Mouse (Mus musculus) left cerebral cortex, adult 8-10 months (tissue): ENCODE measurements at regions not wholly inside any gene's neighbourhood (a gene's known extent, or its start where the extent isn't known, plus 50 kb on each side); places are given as distances from the start of the nearest gene placed in this dataset.

ENCODE experiments used
- DNase-seq, 2 experiments: peaks; one replicate each; pipeline ENCODE4 v3.0.0; 2022; ENCODE audit warnings: low spot score in 2 of 2

DNA sequence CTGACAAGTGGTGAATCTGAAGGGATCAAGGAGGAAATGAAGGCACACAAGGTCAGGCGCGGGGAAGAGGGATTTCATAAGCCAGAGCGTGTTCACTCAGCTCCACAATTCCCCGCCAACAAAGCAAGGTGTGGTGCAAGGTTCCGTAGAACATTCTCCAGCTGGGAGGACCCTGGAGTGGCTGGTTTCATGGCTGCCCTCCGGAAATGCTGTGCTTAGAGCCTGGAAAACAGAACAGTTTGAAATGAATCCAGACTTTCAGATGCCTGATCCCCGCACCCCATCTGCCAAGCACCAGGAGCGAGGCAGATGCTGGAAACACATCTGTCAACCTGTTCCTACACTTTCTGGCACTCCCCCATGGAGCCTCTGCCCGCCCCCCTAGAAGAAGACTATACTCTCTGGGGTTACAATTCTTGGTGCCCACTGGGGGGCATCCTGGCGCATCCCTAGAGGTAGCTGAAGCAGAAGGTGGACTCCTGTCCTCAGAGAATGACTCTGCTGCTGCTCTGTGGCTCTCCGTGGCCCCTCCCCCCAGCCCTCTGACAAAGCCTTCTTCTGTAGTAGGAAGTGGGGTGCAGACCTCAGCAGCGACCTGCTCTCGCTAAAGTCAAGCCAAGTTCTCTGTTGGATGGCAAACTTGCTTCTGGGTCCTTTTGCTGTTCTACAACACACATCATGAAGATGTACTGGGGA is 54.5 kb upstream of the Mafb start:
- DNase-seq, result no peak

DNA sequence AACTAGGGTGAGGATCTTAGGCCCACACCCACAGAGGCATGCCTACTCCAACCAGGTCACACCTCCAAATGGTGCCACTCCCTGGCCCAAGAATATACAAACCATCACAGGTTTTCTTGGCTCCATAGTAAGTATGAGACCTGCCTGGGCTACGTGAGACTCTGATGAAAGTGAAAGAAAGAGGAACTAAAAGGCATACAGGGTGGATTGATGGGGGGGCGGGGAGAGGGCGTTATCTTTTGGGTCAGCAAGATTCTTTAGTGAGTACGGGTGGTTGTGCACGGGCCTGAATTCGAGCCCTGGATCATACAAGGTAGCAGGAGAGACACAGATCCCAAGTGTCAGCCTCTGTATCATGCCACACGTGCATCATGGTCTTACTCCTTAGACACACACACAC is 57.6 kb upstream of the Mafb start:
- no peak for DNase-seq

DNA sequence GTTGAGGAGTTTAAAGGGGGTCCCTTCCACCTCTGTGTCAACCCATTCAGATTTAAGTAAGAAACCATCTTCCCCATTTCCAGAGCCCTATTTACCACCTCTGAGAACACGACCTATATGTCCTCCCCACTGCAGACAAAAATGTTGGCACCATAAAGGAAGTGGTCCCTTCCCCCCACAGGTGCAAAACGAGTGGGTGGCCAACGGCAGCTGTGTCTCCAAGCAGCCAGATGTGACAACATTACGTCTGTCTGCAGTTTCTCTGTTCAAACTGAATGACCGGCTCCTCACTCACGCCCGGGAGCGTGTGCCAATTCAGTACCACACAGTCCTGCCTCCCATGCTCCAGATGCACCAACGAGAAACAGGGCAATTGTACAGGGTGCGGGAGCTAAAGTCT is 60.6 kb upstream of the Mafb start:
- DNase-seq, result no peak

DNA sequence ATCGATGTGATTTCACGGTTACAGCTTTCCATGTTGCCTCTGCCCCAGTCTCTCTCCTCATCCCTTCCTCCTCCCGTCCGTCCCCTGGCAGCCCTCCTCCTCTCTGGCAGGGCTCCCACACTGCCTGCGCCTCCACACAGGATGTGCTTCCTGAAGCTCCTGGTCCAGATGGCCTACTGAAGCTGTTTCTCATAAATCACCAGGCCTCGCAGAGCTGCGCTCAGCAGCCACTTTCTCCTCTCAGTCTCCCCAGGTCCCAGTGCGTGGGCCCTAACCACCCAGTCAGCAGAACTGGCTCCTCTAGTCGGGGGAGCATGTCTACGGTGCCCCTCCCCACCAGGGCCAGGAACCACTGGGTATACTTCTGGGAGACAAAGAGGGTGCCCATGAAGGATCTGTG is 66.4 kb upstream of the Mafb start:
- DNase-seq, result peak; percentile 43 to 89

DNA sequence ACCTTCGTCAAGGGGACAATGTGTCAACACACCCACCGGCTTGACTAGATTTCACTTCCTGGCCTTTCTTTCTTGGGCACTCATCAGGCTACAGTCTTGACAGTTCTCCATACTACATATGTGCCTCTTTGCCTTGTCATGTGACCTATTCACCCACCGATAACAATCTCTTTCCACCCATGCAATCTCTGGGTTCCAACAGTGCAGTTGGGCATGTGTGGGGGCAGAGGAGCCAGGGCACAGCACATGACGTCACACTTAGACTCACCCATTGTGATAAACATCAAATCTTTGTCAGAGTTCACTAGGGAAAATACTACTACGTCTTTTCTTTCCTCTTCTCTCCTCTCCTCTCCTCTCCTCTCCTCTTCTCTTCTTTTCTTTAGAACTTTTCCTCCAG is 67.8 kb upstream of the Mafb start:
- no peak for DNase-seq

DNA sequence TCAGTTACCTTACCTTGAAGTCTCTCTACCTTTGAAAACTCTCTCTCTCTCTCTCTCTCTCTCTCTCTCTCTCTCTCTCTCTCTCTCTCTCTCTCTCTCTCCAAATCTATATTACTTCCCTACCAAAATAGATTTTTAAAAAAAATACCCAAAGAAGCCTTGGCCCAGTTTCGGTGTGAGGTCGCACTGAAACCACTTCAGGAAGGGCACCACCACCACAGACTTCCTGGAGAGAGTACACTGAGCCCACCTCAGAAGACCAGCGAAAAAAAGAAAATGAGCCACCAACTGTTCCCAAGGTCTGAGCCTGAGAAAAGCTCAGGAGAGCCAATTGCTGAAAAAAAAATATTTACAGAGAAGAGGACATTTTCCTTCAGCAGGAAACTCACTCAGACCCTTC is 68.8 kb upstream of the Mafb start:
- DNase-seq, result no peak

DNA sequence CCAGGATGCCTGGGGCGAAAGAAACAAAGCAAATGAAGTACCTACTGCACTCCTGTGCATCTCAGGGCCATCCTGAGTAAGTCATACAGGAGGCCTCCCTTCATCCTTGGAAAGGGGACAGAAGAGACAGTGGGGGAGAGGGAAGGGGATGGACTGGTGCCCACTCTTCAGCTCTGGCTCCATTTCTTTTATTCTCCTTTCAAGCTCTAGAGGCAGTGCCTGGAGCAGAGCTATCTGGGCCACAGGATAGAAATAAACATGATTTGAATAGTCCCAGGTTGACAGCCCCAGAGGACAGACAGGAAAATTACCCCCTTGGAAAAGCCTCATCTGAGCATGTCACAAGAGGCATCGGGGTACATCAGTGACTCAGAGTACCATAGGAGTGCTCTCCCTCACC is 72.2 kb upstream of the Mafb start:
- DNase-seq, result no peak

DNA sequence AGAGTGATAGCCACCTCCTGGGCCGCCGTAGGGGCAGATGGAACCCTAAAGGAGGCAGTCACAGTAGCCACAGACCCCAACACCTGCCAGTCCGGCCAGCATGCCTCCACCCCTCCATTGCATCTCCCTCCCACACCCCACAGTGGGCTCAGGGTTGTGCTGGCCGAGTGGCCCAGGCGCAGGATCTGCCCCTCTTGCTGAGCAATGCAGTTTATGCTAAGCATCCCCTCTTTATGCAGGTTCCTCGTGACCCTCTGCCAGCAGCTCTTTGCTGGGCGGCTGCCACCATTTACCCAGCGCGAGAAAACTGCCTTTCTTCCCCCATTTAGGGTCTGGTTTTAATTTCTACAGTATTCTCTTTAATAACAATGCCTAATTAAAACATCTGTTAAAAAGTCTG is 73.4 kb upstream of the Mafb start:
- DNase-seq, result no peak

DNA sequence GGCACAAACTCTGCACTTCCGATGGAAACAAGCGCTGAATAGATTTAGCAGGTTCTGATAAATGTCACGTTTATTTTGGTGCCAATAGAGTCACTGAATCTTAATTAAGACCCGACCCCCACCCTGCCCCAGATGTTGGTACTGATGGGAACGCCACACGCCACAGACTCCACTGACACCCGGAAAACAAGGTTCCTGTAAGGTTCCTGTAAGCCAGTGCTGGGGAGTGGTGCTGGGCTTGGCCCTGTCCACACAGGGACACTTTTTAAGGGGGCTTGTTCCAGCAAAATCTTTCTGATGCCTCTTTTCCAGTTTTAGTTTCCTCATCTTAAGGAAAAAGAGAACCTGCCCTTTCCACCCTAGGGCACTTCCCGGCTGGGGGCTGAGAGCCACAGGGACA is 84.2 kb upstream of the Mafb start:
- no peak for DNase-seq

DNA sequence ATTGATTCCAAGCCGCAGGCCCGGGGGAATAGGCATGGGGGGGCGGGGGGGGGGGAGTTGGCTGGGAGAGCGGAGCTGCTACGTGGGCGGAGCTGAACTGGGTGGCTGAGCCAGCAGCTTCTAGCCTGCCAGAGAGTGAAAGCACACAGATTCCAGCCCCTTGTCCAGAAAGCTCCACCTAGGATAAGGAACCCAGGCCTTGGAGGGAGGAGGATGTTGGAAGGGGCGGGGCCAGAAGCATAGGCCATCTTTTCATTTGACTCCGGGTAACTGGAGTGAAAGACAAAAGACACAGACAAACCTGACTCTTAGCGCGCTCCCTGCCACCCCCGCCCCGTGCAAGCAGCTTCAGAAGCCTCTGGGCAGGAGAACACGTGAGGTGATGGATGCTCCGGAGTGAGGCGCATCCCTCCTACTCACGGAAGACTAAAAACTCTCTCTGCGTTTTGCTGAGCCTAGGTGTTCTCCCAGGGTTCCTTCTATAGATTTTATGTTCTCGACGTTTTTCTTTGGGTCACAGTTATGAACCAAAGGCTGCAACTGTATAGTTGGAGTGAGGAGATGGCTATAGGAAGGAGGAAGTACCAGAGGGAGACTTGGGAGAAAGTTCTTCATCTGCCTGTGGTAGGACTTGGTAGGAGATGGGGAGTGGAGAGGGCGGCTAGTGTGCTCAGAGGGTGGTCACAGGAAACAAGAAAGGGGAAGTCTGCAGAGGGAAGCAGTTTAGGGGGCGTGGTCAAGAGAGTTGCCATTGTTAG is 84.8 kb upstream of the Mafb start:
- peak; percentile 31 to 63 for DNase-seq

DNA sequence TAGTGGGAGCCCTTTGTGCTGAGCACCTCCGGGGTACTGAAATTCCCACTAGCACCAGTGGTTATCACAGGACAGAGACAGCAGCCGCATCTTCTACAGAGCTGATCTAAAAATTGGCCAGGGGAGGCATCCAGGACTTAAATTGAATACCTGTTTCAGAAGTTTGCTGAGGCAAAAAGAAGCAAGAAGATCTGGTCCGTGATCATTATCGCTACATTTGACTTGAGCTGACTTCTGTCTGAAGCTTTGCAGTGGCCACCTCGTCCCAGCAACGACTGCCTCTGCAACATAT is 85.3 kb upstream of the Mafb start:
- DNase-seq, result no peak

DNA sequence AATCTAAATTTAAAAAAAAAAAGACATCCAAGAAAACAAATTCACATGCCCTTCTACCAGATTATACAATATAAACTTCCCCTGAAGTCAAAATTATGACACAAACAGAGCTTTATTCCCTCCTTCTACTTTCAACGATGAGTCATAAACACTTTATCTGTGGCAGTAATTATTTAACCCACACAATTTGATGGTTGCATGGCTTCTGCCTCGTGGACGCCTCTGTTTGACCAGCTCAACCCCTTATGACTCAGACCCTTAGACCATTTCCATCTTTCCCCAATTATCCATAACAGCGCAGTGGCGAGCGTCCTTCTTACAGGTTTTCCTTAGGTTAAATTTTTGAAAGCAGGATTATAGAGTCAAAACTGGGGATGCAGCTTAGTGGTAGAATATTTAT is 85.9 kb upstream of the Mafb start:
- no peak for DNase-seq

DNA sequence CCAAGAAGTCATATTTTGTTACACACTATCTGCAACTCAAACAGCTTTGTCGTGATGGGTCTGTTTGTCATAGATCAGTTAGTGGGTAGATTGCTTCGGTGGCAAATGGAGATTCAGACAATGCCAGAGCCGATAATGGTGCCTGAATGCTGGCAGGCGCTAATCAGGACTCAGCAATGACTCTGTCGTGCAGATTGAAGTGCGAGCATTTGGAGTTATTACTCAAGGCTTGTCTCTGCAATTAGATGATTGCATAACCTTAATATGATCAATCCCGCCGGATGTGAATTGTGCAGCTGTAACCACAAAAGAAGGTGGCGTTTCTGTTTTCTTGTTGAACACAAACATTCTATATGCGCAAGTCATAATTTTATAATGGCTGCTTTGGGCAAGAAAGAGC is 88.8 kb upstream of the Mafb start:
- DNase-seq, result no peak

DNA sequence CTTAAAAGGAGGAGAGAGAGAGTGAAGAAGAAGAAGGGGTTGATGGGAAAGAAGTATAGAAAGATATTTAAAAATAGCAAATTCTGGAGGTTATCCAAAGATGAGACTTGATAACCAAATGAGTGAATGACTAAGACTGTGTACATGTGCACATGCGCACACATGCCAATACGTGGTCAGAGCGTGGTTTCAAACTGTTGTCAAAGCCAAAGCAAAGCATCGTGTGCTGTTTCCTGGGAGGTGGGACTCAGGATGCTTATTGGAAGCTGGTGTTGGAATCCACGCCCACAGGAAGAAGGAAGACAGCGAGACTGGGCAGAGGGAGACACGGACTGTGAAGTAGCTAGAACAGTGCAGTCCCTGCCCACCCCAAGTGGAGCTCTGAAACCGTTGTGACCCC is 89.8 kb upstream of the Mafb start:
- DNase-seq, result no peak

DNA sequence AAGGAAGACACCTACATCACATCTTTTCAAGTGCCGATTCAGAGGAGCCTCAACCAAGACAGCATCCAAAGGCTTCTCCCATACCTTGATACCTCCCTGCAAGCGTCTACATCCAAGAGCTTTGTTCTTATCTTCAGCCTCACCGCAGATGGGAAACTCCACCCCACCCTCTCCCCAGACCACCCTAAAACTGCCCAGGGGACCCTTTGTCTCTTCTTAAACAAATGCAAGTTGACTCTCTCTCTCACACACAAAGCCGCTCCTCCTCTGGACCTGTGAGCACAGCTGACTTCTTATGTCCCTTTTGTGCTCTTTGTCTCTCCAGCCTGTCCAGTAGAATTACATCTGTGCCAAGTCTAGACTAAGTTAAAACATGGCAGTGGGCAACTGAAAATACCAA is 104.7 kb upstream of the Mafb start:
- no peak for DNase-seq

DNA sequence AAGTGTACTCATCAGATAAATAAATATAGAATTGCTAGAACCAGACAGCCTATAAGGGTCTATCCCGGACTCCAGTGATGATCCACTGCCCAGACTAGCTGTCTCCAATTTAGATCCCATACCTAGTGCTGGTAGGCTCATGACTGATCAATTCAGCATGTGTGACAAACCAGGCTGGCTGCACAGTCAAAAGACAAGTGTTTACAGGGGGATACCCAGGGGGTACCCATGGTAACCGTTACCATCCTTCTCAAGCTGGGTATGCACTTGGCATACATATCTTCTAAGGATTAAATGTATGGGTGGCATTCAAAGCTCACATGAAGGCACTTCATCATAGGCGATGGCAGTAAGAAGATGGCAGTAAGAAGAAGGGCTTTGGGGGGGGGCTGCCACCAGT is 109.3 kb upstream of the Mafb start:
- no peak for DNase-seq

DNA sequence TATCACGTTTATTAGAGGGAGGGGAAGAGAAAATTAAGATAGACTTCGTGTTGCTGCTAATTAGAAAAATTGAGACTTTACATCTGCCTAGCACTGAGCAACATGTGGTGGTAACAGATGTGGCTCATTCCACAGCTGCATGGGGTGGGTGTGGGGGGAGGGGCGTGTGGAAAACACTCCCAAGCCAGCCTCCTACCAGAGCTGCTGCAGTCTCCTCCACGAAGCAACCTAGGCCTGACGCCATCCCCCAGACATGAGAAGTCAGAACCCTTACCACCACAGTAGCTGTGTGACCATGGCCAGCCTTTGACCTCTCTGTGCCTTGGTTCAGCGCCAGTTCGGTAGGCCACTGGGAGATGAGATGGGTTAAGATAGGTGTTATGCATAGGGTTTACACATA is 112.4 kb upstream of the Mafb start:
- DNase-seq, result no peak

DNA sequence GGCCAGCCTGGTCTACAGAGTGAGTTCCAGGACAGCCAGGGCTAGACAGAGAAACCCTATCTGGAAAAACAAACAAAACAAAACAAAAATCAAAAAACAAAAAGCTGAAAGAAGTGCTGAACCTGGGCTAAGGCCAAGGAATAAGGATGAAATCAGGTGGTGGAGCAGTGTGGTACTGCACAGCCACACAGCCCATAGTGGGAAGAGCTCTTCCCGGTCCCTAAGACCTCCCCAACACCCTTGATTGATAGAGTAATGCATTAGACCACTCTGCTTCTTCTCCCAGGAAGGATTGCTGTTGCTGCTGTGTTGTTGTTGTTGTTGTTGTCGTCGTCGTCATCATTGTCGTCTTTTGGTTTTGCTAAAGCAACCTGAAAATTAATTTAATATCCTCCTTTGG is 118.2 kb upstream of the Mafb start:
- DNase-seq, result no peak

DNA sequence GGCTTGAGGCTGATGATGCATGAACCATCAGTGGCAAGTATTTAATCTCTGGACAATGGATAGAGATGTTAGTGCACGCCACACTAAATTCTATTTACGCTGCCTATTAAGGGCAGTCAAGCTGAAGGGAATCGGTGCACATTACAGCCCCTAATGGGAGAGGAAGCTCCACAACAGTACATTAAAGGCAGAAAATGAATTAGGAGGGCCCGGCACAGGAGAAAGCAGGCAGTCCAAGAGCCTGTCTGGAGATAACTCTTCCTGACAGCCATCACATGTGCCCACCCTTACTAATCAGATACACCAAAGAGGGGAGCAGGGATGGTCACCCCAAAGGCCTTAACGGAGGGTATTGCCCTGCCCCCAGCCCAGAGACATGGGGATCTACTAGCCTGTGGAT is 118.7 kb upstream of the Mafb start:
- no peak for DNase-seq

DNA sequence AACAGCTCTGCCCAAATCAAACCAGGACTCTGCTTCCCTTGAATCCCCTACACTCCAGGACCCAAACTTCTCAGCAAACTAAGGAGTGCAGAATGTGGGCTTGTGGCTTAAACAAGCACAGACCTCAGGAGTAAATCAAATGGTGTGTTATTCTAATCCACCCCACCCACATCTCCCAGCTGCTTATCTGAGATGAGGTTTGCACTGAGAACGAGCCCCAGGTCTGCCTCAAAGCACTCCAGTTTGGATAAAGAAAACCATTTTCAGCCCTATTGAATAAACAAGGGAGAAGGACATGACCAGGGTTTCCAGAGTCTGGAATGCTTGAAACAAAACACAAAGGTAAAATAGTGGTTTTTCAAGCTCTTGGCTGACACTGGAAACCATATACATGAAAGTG is 132.9 kb upstream of the Mafb start:
- DNase-seq, result no peak

DNA sequence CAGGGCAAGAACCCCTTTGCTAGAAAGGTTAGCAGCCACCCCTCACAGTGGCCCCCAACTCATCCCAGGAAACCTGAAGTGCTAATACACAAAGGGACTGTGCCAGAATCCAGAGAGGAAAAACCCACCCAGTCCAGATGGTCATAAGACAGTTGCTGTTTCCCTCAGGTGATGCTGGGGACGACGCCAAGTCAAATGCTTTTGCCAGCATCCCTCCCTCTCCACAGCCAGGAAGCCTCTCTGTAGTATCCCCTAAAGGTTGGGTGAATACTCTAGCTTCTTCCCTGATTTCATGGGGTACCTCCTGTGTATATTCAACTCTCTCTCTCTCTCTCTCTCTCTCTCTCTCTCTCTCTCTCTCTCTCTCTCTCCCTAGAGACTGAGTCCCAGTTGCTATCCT is 136.0 kb upstream of the Mafb start:
- DNase-seq, result no peak

DNA sequence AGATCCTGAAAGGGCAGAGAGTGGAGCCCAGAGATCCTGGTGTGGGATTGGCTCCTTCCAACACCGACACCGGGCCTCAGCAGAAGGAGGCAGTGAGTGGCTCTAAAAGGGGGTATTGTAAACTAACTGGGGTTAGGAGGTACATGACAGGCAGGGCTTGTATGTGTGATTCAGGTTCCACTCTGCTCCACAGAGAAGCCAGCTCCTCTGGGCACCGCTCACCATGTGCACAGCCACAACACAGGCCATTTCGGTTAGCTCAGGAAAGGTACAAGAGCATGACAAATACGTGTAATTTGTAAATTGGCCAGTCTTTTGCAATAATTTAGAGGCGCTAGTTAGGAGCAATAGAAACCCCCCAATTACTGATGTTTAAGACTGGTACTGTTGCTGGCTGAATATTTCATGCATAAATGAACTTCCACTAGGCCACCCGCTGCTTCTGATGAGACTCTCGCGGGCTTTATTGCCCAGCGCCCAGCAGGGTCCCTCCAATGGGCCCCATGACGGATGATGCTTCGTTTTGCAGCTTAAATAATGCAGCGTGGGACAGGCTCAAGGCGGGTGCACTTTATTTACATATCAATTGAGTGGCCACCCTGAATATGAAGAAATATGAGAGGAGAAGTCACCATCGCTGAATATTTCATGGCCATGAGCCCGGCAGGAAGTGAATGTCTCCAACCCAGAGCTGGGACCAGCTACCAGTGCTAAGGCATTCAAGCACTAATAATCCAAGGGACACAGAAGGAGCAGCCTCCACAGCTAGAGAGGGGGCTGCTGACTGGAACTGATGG is 136.9 kb upstream of the Mafb start:
- DNase-seq, result no peak

DNA sequence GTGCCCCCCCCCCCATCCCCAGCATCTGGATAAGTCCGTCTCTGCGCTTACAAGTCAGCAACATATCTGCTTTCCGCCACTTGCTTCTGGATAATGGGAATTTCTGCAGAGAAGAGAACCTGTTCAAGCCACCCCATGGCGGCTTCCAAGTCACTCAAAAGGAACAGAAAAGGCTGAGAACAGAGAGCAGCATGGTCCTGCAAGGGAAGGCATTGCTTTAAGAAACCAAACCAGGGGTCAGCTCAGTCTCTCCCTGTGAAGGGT is 137.5 kb upstream of the Mafb start:
- DNase-seq, result no peak
